ENCODE assay signal across 17 mouse cellular contexts in genomic region chr9:115245092-115245491, GRCm38 (mm10).
DNase-seq lines count a peak whose midpoint lies in the region; TF ChIP-seq lines count a peak whose summit lies in the region.
"Had no signal": no experiment of that assay in that cellular context is flagged by ENCODE, and none has a peak within 500 bp of the region (broad histone marks: within the 10 kb centered on the region; RNA-seq: fewer than 3 reads in every experiment).

No protein-coding gene starts in this region.

- peaks cover 99% of the 10 kb centered on the region for H3K36me3 ChIP-seq in heart, embryonic 10.5 days

- H3K4me1 ChIP-seq in heart, embryonic 10.5 days, result peaks cover 4% of the 10 kb centered on the region; the same call in 1 of the 2 replicates
- H3K4me1 ChIP-seq in lung, adult 2 months (ENCODE audit: control insufficient read depth, insufficient read depth, low read length), result peaks cover 6% of the 10 kb centered on the region
- H3K4me1 ChIP-seq: hindbrain, embryonic 10.5 days; stomach, embryonic 15.5 days had no signal

- no peak overlapping the region for H3K27ac ChIP-seq in heart, embryonic 10.5 days
- H3K27ac ChIP-seq: embryonic facial prominence, embryonic 13.5 days; hindbrain, embryonic 10.5 days; kidney, postnatal 0 days; liver, embryonic 15.5 days; stomach, embryonic 15.5 days had no signal

- no peak overlapping the region for H3K4me3 ChIP-seq in heart, embryonic 10.5 days
- no peak overlapping the region for H3K4me3 ChIP-seq in lung, adult 2 months (replicated peaks; ENCODE audit: extremely low read depth, low read depth, low read length)
- H3K4me3 ChIP-seq: embryonic facial prominence, embryonic 13.5 days; hindbrain, embryonic 10.5 days; liver, embryonic 15.5 days; stomach, embryonic 15.5 days had no signal

- TF ChIP-seq POLR2A in lung, adult 2 months (IDR thresholded peaks at IDR 0.05; ENCODE audit: borderline replicate concordance, extremely low read depth, low read depth, low read length), result no peak

- peak; percentile 31 for DNase-seq in heart, embryonic 10.5 days (ENCODE audit: low spot score)
- no peak for DNase-seq in heart, postnatal 36 days
- peak; percentile 65 for DNase-seq in MN1 (ENCODE audit: low spot score)
- DNase-seq in lung, adult 2 months, result peak; percentile 47
- DNase-seq in lung, postnatal 36 days, result peak; percentile 91
- no peak for DNase-seq in layer of hippocampus, adult 11-12 months (ENCODE audit: low spot score)
- no peak for DNase-seq in embryo, embryonic 11 days
- DNase-seq: adrenal gland, adult 8-10 months; cerebellum, adult 11-12 months; forebrain, postnatal 0 days; spleen, adult 18-20 months had no signal

- intact Hi-C loops in heart, postnatal 36 days (cut with DNase I), result no loop called here

- WGBS in heart, embryonic 10.5 days, result 67% methylated on average over 6 of the region's 6 CpGs
- 60% methylated on average over 6 of the region's 6 CpGs for WGBS in lung, adult 2 months

- TF ChIP-seq CTCF in lung, adult 2 months (IDR thresholded peaks at IDR 0.05; ENCODE audit: insufficient read depth, low read length), result no peak

- H3K9me3 ChIP-seq in heart, embryonic 10.5 days, result no peaks in the 10 kb centered on the region
- H3K9me3 ChIP-seq: embryonic facial prominence, embryonic 13.5 days; G1E; hindbrain, embryonic 10.5 days; liver, embryonic 15.5 days; stomach, embryonic 15.5 days had no signal

- H3K27me3 ChIP-seq in heart, embryonic 10.5 days (ENCODE audit: insufficient read depth, poor library complexity, severe bottlenecking), result no peaks in the 10 kb centered on the region
- H3K27me3 ChIP-seq: embryonic facial prominence, embryonic 13.5 days; liver, embryonic 15.5 days; stomach, embryonic 15.5 days had no signal

Comparison
In these comparisons a context has a peak if more than half of its experiments do, and no peak if none do; other contexts are left out.
1. DNase-seq: peak in heart, embryonic 10.5 days (single experiment), MN1 (single experiment), lung, adult 2 months (single experiment) and lung, postnatal 36 days (single experiment); none in heart, postnatal 36 days (0 of 2), layer of hippocampus, adult 11-12 months (single experiment) and embryo, embryonic 11 days (single experiment).